10 mouse cellular contexts compared by ENCODE assay signal in genomic region chr14:73404016-73404415, GRCm38 (mm10).
"Had no signal": no experiment of that assay in that cellular context is flagged by ENCODE, and none has a peak within 500 bp of the region (broad histone marks: within the 10 kb centered on the region; RNA-seq: fewer than 3 reads in every experiment).

No protein-coding gene starts in this region.

- ATAC-seq: midbrain, embryonic 13.5 days; midbrain, embryonic 16.5 days had no signal

- DNase-seq: kidney, adult 8-10 months; kidney, postnatal 10 days; layer of hippocampus, postnatal 36 days; lung, postnatal 4 days; retina, postnatal 1 day; right cerebral cortex, postnatal 25 days; spleen, adult 18-20 months; thymus, postnatal 36 days had no signal
